Mouse (Mus musculus) CH12.LX (cell line): ENCODE results near the gene A2ml1. TPM values are rescaled to one million over a fixed set of nuclear protein-coding genes. Genes with fewer than 3 reads are reported as not detected.

Source experiments
- DNase-seq: peaks from one replicate; pipeline ENCODE4 v3.0.0-alpha.2; 2013; ENCODE audit errors: extremely low read depth
- H3K27ac ChIP-seq: 2 replicates; pipeline ENCODE4 v1.5.1; 2012; ENCODE audit warnings: low read depth, mild to moderate bottlenecking, control low read depth, moderate library complexity; ENCODE audit not compliant: insufficient read depth
- H3K27me3 ChIP-seq: replicated peaks from 2 replicates; pipeline ENCODE3; 2012; ENCODE audit warnings: inconsistent platforms
- H3K36me3 ChIP-seq, 2 experiments: replicated peaks in 1 of 2; 2 replicates each; pipeline versions ENCODE3 to v1.6.1; 2012; ENCODE audit warnings: inconsistent platforms in 1 of 2, low read length in 1 of 2, mild to moderate bottlenecking in 1 of 2, mixed read lengths in 1 of 2, moderate library complexity in 1 of 2; ENCODE audit not compliant: control insufficient read depth in 1 of 2, insufficient read depth in 1 of 2
- H3K4me1 ChIP-seq, 2 experiments: 2 replicates each; pipeline ENCODE4 v1.6.1; 2012; ENCODE audit warnings: inconsistent platforms in 1 of 2, moderate library complexity in 1 of 2; ENCODE audit not compliant: insufficient read depth in 2 of 2, control insufficient read depth in 1 of 2
- H3K4me2 ChIP-seq: 2 replicates; pipeline ENCODE4 v1.6.1; 2012; ENCODE audit warnings: low read depth, mild to moderate bottlenecking, control low read depth; ENCODE audit not compliant: poor library complexity, insufficient read depth, severe bottlenecking
- H3K4me3 ChIP-seq, 3 experiments: fragments of 150-350 bp in 1 of 3; sonication (generic) in 1 of 3; replicated peaks in 1 of 3; 2 replicates each; pipeline versions ENCODE3 to v1.5.1; 2011 to 2012; ENCODE audit warnings: low read depth in 2 of 3, low read length in 2 of 3, mild to moderate bottlenecking in 2 of 3, moderate library complexity in 2 of 3, control low read depth in 1 of 3, improper control_type of control experiment in 1 of 3, inconsistent platforms in 1 of 3, mixed read lengths in 1 of 3; ENCODE audit not compliant: poor library complexity in 1 of 3
- H3K79me2 ChIP-seq: replicated peaks from 2 replicates; pipeline ENCODE4 v1.6.1; 2012; ENCODE audit warnings: mild to moderate bottlenecking, moderate library complexity; ENCODE audit not compliant: control insufficient read depth, poor library complexity, insufficient read depth, severe bottlenecking; ENCODE audit errors: extremely low read depth
- H3K9ac ChIP-seq: 2 replicates; pipeline ENCODE4 v1.6.1; 2012; ENCODE audit warnings: low read depth, mild to moderate bottlenecking, control low read depth, moderate library complexity; ENCODE audit not compliant: insufficient read depth
- H3K9me3 ChIP-seq: replicated peaks from 2 replicates; pipeline ENCODE3; 2012; ENCODE audit warnings: low read length, inconsistent platforms, mixed read lengths
- BHLHE40 ChIP-seq: IDR thresholded peaks from 2 replicates; pipeline ENCODE4 v1.6.1; 2011; ENCODE audit warnings: mild to moderate bottlenecking, low read depth, low read length, improper control_type of control experiment
- CHD2 ChIP-seq: IDR thresholded peaks from 2 replicates; pipeline ENCODE4 v1.6.1; 2011; ENCODE audit warnings: low read length, improper control_type of control experiment
- CTCF ChIP-seq, 2 experiments: IDR thresholded peaks in 1 of 2; conservative IDR thresholded peaks in 1 of 2; 2 replicates each; pipeline ENCODE4 v1.5.1; 2011 to 2012; ENCODE audit warnings: low read depth in 2 of 2, low read length in 2 of 2, improper control_type of control experiment in 1 of 2, inconsistent platforms in 1 of 2, mild to moderate bottlenecking in 1 of 2, moderate library complexity in 1 of 2
- EP300 ChIP-seq: IDR thresholded peaks from 2 replicates; pipeline ENCODE4 v1.6.1; 2011; ENCODE audit warnings: low read length, improper control_type of control experiment
- ETS1 ChIP-seq: conservative IDR thresholded peaks from 2 replicates; pipeline ENCODE4 v1.6.1; 2012; ENCODE audit warnings: low read depth, mild to moderate bottlenecking, inconsistent platforms, low read length, improper control_type of control experiment, moderate library complexity
- GABPA ChIP-seq: IDR thresholded peaks from 2 replicates; pipeline ENCODE4 v1.6.1; 2012; ENCODE audit warnings: low read depth, low read length, improper control_type of control experiment, inconsistent platforms; ENCODE audit not compliant: insufficient replicate concordance
- HCFC1 ChIP-seq: IDR thresholded peaks from 2 replicates; pipeline ENCODE4 v1.6.1; 2012; ENCODE audit warnings: low read depth, mild to moderate bottlenecking, inconsistent platforms, low read length, improper control_type of control experiment
- IRF4 ChIP-seq: IDR thresholded peaks from 2 replicates; pipeline ENCODE4 v1.6.1; 2014; ENCODE audit warnings: low read depth, mild to moderate bottlenecking, inconsistent platforms, low read length, improper control_type of control experiment
- JUN ChIP-seq: IDR thresholded peaks from 2 replicates; pipeline ENCODE4 v1.6.1; 2011; ENCODE audit warnings: low read depth, mild to moderate bottlenecking, low read length, improper control_type of control experiment, moderate library complexity; ENCODE audit not compliant: insufficient read depth
- KAT2A ChIP-seq: IDR thresholded peaks from 2 replicates; pipeline ENCODE4 v1.6.1; 2012; ENCODE audit warnings: low read length, improper control_type of control experiment, inconsistent platforms; ENCODE audit not compliant: insufficient replicate concordance
- MAFK ChIP-seq: IDR thresholded peaks from 2 replicates; pipeline ENCODE4 v1.6.1; 2011; ENCODE audit warnings: low read length, improper control_type of control experiment; ENCODE audit not compliant: insufficient replicate concordance
- MAZ ChIP-seq: IDR thresholded peaks from 2 replicates; pipeline ENCODE4 v1.6.1; 2012; ENCODE audit warnings: low read depth, mild to moderate bottlenecking, inconsistent platforms, low read length, improper control_type of control experiment, moderate library complexity
- MYC ChIP-seq: IDR thresholded peaks from 2 replicates; pipeline ENCODE4 v1.6.1; 2011; ENCODE audit warnings: low read depth, mild to moderate bottlenecking, improper control_type of control experiment, low read length
- NELFE ChIP-seq: IDR thresholded peaks from 2 replicates; pipeline ENCODE4 v1.6.1; 2011; ENCODE audit warnings: low read depth, low read length, improper control_type of control experiment
- PAX5 ChIP-seq: IDR thresholded peaks from 2 replicates; pipeline ENCODE4 v1.6.1; 2012; ENCODE audit warnings: low read length, inconsistent platforms, mixed read lengths
- POLR2AphosphoS2 ChIP-seq: IDR thresholded peaks from 2 replicates; pipeline ENCODE4 v1.6.1; 2011; ENCODE audit warnings: low read depth, low read length, improper control_type of control experiment
- RAD21 ChIP-seq: IDR thresholded peaks from 2 replicates; pipeline ENCODE4 v1.6.1; 2011; ENCODE audit warnings: low read depth, mild to moderate bottlenecking, low read length, improper control_type of control experiment, moderate library complexity
- RCOR1 ChIP-seq: conservative IDR thresholded peaks from 2 replicates; pipeline ENCODE4 v1.6.1; 2012; ENCODE audit warnings: low read depth, mild to moderate bottlenecking, inconsistent platforms, low read length, improper control_type of control experiment
- SMC3 ChIP-seq: IDR thresholded peaks from 2 replicates; pipeline ENCODE4 v1.6.1; 2011; ENCODE audit warnings: low read depth, low read length, improper control_type of control experiment
- TBP ChIP-seq: conservative IDR thresholded peaks from 2 replicates; pipeline ENCODE4 v1.6.1; 2011; ENCODE audit warnings: low read depth, low read length, improper control_type of control experiment
- TCF12 ChIP-seq: IDR thresholded peaks from 2 replicates; pipeline ENCODE4 v1.6.1; 2014; ENCODE audit warnings: low read depth, mild to moderate bottlenecking, inconsistent platforms, low read length, improper control_type of control experiment
- UBTF ChIP-seq: IDR thresholded peaks from 2 replicates; pipeline ENCODE4 v1.6.1; 2012; ENCODE audit warnings: low read depth, mild to moderate bottlenecking, inconsistent platforms, low read length, improper control_type of control experiment, moderate library complexity
- USF1 ChIP-seq: IDR thresholded peaks from 2 replicates; pipeline ENCODE4 v1.6.1; 2014; ENCODE audit warnings: low read depth, mild to moderate bottlenecking, inconsistent platforms, low read length, improper control_type of control experiment
- USF2 ChIP-seq: conservative IDR thresholded peaks from 2 replicates; pipeline ENCODE4 v1.6.1; 2011; ENCODE audit warnings: low read depth, low read length, improper control_type of control experiment
- ZC3H11A ChIP-seq: IDR thresholded peaks from 2 replicates; pipeline ENCODE4 v1.6.1; 2012; ENCODE audit warnings: low read depth, mild to moderate bottlenecking, inconsistent platforms, low read length, improper control_type of control experiment
- ZKSCAN1 ChIP-seq: IDR thresholded peaks from 2 replicates; pipeline ENCODE4 v1.6.1; 2012; ENCODE audit warnings: low read depth, inconsistent platforms, low read length, improper control_type of control experiment, borderline replicate concordance
- ZMIZ1 ChIP-seq: IDR thresholded peaks from 2 replicates; pipeline ENCODE4 v1.6.1; 2012; ENCODE audit warnings: low read depth, mild to moderate bottlenecking, inconsistent platforms, low read length, improper control_type of control experiment
- ZNF384 ChIP-seq: IDR thresholded peaks from 2 replicates; pipeline ENCODE4 v1.6.1; 2012; ENCODE audit warnings: low read depth, low read length, improper control_type of control experiment, inconsistent platforms
- dilution Hi-C: fragments of 300-500 bp; cut with MboI; formaldehyde crosslinking; loops from 2 replicates; pipeline ENCODE4 v1.14.3; 2020; ENCODE audit warnings: low sequenced_read_pairs; ENCODE audit not compliant: extremely low pct_unique_long_range_greater_than_20kb, extremely low pct_ligation_motif_present
- in situ Hi-C: fragments of 300-500 bp; cut with MboI; formaldehyde crosslinking; loops from 3 replicates; pipeline ENCODE4 v1.14.3; 2019; ENCODE audit warnings: low sequenced_read_pairs, low pct_ligation_motif_present, low pct_unique_long_range_greater_than_20kb, mixed read lengths
- polyA plus RNA-seq: library from polyadenylated mRNA; unstranded; fragments of >175 nt; gene quantifications from 2 replicates; pipeline ENCODE4 v1.2.1, GENCODE M21; 2012; ENCODE audit warnings: low read depth; ENCODE audit not compliant: insufficient read length
- total RNA-seq, 2 experiments: library from RNA; depleted of rRNA; stranded (reverse); fragments of 300-350 nt in 1 of 2; fragments of >200 nt in 1 of 2; gene quantifications; 2 replicates each; pipeline ENCODE4 v1.2.3; 2012 to 2014

A2ml1 gene
- total and polyA plus RNA-seq, 3 experiments = not detected

- no peaks in the 10 kb centered on the region for H3K36me3 ChIP-seq
- dilution Hi-C loops = no loop called here
- TF ChIP-seq ZMIZ1 = no peak
- TF ChIP-seq MAZ = no peak
- no peak for TF ChIP-seq USF1
- no peak for TF ChIP-seq UBTF
- TF ChIP-seq RCOR1 = no peak
- TF ChIP-seq ZKSCAN1 = no peak
- TF ChIP-seq IRF4 = no peak
- TF ChIP-seq, all 38 proteins: peak for 0
- Histone ChIP-seq H3K4me3 (no peak overlapping the region), H3K4me1 (no peaks in the 10 kb centered on the region; a peak in 1 of 4 replicates), H3K27me3 (no peaks in the 10 kb centered on the region), H3K27ac (no peak overlapping the region), H3K9ac (no peak overlapping the region), H3K4me2 (no peak overlapping the region), H3K79me2 (no peaks in the 10 kb centered on the region), H3K9me3 (peaks cover 2% of the 10 kb centered on the region)
- in situ Hi-C loops = loop anchor here (10.0 kb wide), 1 partner anchor 138 kb away; no protein-coding TSS in a partner anchor
- DNase-seq = no peak
Measured at GRCm38 (mm10) chr6:128606350-128606749, 24.9 kb upstream of the A2ml1 start.

GRCm38 (mm10) chr6:128604512-128604911, 23.1 kb upstream of the A2ml1 start:
- Histone ChIP-seq H3K27me3 (no peaks in the 10 kb centered on the region), H3K9me3 (peaks cover 2% of the 10 kb centered on the region), H3K27ac (no peak overlapping the region), H3K36me3 (no peaks in the 10 kb centered on the region), H3K4me3 (no peak overlapping the region), H3K79me2 (no peaks in the 10 kb centered on the region), H3K9ac (no peak overlapping the region), H3K4me1 (no peaks in the 10 kb centered on the region; a peak in 1 of 4 replicates), H3K4me2 (no peak overlapping the region)
- peak; percentile 53 for DNase-seq
- TF ChIP-seq ZNF384 (no peak), CHD2 (no peak), NELFE (0 out of 2 replicates have a peak, but pooled peaks have one; percentile 15), KAT2A (no peak), MYC (0 out of 2 replicates have a peak, but pooled peaks have one; percentile 44), JUN (no peak), TBP (no peak), HCFC1 (no peak; the same call in 1 of the 2 replicates), BHLHE40 (no peak), USF1 (no peak), SMC3 (peak; percentile 84), RAD21 (peak; percentile 85), GABPA (no peak), MAFK (no peak), POLR2AphosphoS2 (no peak), PAX5 (no peak), UBTF (no peak), TCF12 (no peak), CTCF (conservative IDR thresholded peaks at IDR 0.05 in 1 of 2, IDR thresholded peaks at IDR 0.05 in 1 of 2; ENCODE audit: low read depth in 2 of 2, low read length in 2 of 2) (peak; percentile 60 to 90), ETS1 (no peak), ZC3H11A (peak; percentile 52; the same call in 1 of the 2 replicates), RCOR1 (no peak), USF2 (no peak), EP300 (no peak)
- dilution Hi-C loops (no loop called here), in situ Hi-C loops (loop anchor here (10.0 kb wide), 1 partner anchor 140 kb away; no protein-coding TSS in a partner anchor)
